Mouse (Mus musculus) layer of hippocampus, adult 11-12 months (tissue): Measurements from ENCODE around the gene Atraid.

Source experiments
- DNase-seq: peaks from one replicate; pipeline ENCODE4 v3.0.0; 2022; ENCODE audit warnings: low spot score

Gene Atraid

GRCm38 (mm10) chr5:31094799-31095691 is 46.9 kb downstream of the Atraid start:
- DNase-seq: no peak

GRCm38 (mm10) chr5:31095711-31096480 is 47.8 kb downstream of the Atraid start:
- no peak for DNase-seq
